Mouse (Mus musculus) NIH3T3 (cell line): Measurements from ENCODE around the gene Nfkbiz.
A peak's percentile ranks its signal among the peaks of the same experiment; 100 is the strongest.
"Not testable (repeated sequence)": the region's sequence is repeated elsewhere in the genome, so short reads cannot be mapped to it uniquely, and the experiment has no call there.

Experiments used
- DNase-seq: peaks from one replicate; pipeline ENCODE4 v3.0.0-alpha.2; 2012; ENCODE audit warnings: low read depth

The Nfkbiz gene

DNA sequence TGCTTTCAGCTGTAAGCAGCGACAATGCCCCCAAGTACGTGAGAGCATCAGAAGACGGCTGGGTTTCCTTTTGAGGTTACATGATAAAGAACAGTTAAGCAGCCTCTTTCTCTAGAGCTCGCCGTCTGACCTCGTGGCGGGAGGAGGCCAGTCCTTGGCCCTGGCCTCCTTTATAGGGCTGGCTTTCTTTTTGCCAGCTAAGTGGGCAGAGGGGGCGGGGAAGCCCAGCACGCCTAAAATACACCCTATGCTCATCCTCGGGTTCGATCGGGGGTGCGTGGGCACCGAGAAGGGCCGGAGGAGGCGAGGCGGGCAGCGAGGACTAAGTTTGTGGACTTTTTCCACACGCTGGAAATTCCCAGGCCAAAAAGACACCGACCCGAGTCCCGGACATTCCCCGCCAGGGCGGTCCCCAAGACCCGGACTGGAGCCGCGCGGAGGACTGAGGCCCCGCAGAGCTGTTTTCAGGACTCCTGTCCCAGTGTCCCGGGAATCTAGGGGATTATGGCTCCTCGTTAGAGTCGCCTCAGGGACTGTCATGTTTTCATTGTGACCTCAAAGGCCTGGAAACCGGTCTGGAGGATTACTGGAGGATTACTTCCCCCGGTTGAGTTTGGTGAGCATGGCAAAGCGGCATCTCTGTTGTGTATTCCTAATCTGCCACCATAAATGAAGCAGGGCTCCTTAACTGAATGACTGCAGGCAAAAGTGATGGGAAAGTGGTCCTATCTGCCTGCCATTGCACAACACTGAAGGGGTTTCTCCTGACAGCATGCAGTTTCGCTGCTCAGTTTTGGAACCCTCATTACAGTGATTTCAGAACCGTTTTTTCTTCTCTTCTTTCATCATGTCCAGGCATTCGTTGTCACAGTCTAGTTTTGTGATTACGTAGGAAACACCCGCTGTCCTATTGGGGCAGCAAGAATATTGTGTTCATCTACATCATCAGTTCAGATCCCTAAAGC is at the start of gene Nfkbiz:
TSS of gene Nfkbiz (minus strand) at position 390 of the 965 bp plus-strand sequence.
- peak; percentile 79 for DNase-seq

DNA sequence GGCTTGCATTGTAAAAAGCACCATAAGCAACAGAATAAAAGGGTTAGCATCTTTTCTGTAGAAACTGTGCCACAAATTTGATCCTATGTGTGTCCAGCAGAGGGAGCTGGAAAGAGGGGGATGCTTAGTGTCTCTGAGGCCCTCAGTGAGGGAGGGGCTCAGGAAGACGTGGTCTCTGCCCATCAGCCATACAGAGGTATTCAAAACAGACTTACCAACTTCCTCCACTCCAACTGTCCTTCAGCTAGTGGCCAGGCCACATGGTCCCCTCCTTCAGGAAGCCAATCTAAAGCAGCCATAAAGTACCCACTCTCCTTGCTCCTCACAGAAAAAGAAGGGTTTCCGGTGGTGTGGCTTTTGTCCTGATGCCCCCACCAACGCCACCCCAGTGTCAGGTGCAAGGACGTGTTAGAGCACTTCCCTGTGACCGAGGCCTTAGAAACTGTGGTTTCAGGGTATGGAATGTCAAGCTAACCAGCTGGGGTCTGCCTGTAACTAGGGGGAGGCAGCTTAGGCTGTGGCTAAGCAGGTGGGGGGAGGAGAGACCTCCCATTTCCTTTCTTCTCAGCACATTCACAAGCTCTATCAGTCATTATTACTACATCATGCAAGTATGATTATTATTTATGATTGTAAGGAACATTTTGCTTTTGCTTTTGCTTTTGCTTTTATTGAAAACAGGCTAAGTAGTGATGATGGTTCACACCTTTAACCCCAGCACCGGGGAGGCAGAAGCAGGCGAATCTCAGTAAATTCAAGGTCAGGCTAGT is 49.3 kb upstream of the Nfkbiz start:
- DNase-seq, result peak; percentile 35

DNA sequence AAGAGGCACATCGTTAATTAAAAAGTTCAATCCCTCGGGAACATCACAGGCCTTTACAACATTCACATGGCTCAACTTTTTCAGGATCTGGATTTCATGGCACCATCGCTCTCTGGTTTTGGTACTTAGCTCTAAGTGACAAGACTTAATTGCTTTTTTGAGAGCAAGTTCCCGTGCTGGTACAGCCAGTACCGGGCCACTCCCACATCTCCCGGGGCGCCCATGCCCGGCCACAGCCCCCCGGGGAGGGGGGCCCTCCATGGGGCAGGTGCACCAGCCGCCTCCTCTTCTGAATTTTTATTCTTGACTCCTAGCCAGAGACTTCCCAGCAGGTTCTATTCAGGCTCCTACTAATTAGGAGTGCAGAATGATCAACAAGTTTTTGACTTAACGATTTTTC is 45.5 kb upstream of the Nfkbiz start:
- DNase-seq, result no peak

DNA sequence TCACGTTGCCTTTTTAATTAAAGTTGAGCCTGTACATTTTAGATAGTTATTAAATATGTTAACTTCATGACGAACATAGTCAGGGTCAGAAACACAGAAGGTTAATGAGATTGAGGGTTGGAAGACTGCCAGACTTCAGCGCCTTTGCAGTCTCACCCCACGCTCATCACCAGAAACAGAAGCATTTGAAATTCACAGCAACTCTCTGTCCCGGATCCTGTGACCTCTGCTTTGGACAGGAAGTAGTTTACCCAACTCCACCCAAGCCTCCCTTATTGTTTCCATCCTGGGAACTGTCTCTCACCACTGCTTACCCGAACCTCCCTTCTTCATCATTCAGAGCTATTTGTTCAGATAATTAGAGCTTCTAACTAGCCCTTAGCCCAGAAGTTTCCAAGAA is 37.3 kb upstream of the Nfkbiz start:
- DNase-seq, result no peak

DNA sequence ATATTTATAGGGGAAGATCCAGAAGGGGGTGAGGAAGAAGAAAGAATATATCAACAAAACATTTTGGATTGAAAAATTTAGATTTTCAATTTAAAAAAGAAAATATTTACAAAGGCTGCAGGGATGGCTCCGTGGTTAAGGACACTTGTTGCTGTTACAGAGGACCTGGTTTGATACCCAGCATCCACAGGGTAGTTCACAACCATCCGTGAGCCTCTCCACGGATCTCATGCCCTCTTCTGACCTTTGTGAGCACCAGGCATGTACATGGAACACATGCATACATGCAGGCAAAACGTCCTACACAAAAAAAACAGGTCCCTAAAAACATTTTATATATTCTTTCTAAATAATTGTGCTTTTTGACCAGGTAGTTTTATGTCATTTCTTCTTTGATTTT is 25.1 kb upstream of the Nfkbiz start:
- DNase-seq, result no peak

DNA sequence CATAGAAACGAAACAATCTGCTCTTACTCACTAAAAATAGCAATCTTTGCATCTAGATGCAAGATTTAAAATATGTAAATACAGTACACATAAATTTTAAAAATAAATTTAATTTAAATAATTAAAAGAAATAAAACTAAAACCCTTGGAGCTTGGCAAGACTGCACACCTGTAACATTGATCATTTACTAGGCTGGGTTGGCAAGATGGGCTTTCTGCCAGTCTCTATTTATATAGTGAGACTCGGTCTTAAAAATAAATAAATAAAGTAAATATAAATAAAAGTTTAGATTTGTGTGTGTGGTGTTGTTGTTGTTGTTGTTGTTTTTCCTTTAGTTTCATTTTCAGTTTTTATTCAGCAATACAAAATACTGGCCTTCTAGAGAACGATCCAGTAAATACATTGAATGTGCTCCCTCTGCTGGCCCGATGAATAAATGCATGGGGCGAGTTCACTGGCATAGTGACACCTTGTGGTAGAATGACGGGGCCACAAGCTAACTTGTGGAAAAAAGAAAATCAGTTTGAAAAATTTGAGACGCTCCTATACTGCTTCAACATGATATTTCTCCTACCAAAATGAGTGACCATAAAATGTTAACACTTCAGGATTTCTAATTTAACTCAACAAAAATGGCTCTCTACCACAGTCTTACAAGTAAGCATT is 24.6 kb upstream of the Nfkbiz start:
- peak; percentile 85 for DNase-seq

DNA sequence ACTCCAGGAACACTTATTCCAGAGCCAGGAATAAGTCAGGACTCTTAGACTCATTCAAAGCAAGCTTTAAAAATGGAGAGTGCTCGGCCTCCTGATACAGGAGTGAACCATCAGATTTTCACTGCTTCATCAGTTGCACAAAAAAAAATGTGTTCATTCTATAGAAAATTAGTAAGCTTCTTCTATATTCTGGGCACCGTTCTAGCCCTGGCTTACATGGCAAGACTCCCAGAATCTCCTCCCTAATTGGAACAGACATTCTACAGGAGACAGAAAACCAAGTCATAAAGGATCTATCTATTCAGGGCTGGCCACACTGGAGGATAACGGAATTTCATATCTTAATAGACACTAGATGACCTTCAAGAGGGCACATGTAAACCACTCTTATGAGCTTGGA is 22.4 kb upstream of the Nfkbiz start:
- DNase-seq, result no peak

DNA sequence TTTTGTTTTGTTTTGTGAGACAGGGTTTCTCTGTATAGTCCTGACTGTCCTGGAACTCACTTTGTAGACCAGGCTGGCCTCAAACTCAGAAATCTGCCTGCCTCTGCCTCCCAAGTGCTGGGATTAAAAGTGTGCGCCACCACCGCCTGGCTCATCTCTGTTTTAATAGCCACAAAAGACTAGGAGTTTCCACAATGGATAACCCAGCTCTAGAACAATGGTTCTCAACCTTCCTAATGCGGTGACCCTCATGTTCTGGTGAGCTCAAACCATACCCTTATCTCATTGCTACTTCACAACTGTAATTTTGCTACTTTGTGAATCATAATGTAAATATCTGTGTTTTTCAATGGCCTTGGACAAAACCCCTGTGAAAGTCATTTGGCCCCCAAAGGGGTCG is 20.7 kb upstream of the Nfkbiz start:
- DNase-seq, result not testable (repeated sequence)

DNA sequence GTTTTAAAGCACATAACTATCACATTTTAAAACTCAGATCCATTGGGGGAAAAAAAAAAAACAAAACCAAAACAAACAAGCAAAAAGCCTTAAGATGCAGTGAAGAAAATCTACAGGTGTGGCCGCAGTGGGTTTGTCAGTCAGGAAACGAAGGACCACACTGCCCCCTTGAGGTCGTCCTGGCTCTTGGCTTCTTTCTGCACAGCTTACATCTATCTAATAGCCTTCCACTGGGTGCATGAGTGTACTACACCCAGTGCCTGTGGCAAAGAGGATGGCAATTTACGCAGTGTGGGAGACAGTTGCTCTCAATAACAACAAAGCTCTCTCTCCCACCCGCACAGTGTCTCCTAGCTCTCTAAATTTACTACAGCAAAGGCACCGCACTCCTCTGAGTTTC is 19.8 kb upstream of the Nfkbiz start:
- DNase-seq, result peak; percentile 78

DNA sequence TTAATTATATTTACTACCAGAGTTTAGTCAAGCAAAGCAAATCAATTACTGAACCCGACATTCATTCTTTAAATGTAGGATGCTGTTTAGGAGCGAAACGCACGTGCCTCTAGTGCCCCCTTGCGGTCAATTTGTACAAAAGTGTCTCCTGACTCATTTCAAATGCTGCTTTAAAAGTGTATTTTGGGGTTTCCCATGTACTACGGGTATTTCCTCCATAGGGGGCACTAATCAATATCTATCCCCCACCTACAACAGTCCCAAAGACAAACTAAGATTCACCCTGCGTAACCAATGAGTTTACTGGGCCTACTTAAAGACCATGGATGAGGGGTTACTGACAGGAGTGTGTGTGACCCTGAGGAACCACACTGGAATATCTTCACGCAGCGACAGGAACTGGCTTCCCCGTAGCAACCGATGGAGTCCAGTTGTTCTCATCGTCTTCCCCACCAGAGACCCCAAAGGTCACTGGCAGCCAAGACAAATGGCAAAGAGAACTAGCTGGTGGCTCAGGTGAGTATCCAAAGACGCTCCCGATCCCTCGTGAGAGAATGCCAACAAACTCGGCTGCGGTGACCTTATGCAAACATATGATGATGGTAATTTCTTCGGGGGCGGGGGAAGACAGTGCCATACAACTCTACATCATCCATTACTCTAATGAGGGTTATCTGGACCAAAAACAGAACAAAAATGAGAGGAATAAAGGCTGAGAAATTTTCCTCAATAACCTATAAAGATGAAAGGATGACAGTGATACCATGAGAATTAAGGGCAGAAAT is 14.4 kb upstream of the Nfkbiz start:
- DNase-seq, result peak; percentile 93

DNA sequence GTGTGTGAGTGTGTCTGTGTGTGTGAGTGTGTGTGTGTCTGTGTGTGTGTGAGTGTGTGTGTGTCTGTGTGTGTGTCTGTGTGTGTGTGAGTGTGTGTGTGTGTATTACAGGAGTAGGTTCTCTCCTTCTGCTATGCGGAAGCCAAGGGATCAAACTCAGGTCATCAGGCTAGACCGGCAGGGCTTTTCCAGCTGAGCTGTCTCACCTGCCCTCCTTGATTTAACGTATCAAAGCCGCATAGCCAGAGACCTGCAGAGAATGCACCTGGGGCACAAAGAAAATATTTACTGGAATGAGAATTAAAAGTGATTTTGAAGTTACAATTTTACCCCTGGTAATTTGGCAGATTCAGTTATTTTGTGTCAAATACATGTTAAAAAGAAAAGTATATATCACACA is 13.8 kb upstream of the Nfkbiz start:
- no peak for DNase-seq

DNA sequence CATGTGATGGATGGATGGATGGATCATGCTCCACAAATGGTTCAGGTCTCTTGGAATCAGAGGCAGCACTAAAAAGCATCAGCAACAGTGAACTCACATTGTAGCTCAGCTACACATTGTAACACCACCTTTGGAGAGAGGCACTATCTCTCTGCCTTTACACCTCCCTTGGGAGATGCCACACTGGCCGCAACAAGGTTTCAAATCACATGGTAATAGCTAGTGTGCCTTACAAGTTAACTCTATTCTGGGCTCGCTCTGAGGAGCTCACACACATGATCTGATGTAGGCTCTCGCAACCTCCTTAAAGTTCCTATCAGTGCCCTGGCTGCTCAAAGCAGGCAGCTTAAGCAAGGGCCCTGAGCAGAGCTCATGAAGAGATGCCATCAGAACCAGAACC is 11.8 kb upstream of the Nfkbiz start:
- no peak for DNase-seq

DNA sequence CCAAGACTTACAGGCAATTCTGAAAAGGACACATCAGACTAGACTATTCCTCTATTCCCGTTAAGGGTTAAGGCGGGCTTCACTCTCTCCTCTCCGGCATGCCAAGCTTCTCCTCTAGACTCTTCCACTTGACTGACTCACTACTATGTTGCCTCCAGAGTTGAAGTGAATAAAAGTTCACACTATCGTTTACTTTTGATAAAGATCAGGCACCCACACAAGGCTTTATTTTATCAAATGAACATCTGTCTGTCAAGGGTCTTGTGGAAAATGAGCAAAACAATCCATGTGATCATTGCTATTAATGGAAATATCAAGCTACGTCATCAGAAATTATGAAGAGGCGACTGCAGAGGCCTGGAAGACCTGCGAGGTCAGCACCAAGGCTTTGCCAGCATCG is 9.0 kb upstream of the Nfkbiz start:
- no peak for DNase-seq

DNA sequence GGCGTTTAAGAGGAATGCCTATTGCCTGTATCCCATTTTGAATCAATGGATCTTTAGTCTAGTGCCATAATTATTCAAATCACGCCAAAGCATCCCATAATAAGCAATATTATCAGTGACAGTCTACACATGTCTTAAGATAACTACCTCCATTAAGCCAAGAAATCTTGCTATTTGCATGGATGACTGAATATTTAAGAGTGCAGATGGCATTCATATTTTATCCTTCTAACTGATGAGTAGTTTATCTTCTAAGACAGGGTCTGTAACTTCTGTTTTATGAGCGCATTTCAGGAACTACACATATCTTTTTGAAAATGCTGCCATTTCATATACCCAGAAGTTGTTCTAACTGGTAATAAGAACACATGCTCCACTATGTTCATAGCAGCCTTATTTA is 6.1 kb upstream of the Nfkbiz start:
- no peak for DNase-seq

DNA sequence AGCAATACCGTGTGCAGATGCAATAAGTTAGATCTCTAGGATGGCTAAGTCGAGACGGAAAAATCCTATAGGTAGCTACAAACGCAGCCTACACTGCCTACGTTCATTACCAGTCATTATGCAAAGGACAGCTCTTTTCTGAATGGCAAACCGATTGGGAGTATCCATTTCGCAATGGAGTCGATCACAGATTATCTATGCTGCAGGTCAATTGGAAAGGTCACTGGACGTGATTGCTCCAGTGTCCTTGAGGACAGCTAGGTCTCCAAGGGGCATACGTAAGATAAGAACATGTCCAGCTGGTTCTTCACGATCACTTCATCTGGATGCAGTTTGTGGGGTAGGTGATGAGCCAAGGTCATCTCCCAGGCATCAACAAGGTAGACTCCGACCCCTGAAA is 5.2 kb upstream of the Nfkbiz start:
- no peak for DNase-seq

DNA sequence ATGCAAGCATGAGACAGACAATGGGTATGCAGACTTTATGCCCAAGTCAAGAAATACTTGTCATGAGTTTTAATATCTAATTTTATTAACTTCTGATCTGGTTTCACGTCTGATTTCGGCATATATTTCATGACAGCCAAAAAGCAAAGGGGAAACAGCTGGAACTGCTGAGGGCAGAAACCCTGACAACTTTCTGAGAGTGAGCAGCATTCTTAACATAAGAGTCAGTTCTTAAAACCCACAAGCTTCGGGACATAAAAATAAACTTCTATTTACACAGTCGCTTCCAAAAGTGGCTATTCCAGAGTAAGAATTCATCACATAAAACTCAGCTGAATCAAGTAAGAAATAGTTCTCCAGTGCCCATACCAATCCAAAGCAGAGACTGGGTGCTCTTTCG is 4.4 kb upstream of the Nfkbiz start:
- peak; percentile 73 for DNase-seq

DNA sequence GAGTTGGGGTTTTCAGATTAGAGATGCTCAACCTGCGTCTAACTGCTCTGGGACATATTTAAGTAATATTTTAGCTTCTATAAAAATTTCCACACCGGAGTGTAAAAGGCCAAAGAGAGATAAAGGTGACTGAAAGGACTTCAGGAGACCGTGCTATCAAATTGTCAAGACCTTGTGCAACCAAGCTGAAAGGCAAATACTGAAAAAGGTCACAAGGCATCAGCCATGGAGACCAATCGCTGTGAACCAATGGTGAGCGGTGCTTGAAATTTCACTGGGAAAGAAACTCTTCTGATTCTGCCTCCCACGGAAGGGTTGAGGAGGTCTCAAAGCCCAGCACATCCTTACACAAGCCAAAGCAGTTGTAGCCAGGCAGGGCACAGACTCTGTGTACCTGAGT is 2.8 kb upstream of the Nfkbiz start:
- no peak for DNase-seq

DNA sequence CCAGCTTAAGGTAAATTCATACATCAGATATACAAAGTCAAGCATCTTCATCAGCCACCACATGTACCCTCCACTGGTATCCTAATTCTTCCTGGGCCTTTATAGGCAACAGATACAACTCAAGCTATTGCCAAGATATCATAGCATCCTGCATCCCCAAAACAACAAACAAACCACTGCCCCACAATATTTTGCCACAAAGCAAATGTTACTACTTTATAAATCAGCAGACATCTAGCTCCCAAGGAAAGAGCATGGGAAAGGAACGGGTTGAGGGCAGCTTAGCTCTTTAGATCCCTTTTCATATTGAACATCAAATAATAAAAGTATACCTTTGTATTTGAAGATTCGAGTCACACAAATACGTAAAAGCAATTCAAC is 580 bp downstream of the Nfkbiz start:
- DNase-seq, result no peak

DNA sequence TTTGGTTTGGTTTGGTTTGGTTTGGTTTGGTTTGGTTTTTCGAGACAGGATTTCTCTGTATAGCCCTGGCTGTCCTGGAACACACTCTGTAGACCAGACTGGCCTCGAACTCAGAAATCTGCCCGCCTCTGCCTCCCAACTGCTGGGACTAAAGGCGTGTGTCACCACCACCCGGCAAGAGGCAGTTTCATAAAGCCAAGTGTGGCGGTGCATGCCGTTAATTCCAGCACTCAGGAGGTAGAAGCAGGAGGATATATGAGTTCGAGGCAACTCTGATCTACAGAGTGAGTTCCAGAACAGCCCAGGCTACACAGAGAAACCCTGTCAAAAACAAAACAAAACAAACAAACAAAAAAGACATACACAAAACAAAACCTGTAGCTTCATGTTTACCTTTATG is 1.0 kb downstream of the Nfkbiz start:
- not testable (repeated sequence) for DNase-seq

DNA sequence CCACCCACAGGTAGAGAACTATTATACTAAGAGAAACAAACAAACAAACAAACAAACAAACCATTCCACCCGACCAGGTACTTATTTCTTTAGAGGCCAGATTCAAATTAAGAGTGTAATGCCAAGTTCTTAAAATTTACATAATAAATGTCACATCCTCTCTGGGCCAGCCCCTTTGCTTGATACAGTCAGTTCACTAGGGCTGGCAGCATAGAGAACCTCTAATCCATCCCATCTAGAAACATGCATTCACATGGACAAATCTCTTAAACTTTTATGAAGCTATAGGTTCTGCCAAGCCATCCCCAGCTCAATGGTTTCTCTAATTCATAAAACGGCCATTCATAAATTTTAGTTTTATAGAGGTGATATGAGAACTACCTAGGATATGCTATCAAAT is 1.5 kb downstream of the Nfkbiz start:
- no peak for DNase-seq

DNA sequence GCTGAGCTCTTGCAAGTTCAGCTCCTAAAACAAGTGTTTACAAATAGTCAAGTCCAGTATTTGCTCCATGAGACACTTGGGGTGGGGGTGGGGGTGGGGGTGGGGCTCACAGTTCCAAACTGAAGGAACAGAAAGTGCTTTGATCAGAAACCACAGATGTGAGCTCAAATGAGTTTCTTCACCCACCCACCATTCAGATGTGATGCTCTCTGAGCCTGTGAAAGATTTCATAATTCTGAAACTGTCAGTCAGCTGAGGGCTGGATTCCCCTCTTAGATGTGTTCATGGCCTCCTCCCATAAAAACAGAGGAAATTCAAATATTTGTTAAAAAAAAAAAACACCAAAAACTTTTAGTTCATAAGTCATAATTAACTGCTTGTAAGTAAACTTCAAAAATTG is 2.9 kb downstream of the Nfkbiz start:
- DNase-seq, result no peak

DNA sequence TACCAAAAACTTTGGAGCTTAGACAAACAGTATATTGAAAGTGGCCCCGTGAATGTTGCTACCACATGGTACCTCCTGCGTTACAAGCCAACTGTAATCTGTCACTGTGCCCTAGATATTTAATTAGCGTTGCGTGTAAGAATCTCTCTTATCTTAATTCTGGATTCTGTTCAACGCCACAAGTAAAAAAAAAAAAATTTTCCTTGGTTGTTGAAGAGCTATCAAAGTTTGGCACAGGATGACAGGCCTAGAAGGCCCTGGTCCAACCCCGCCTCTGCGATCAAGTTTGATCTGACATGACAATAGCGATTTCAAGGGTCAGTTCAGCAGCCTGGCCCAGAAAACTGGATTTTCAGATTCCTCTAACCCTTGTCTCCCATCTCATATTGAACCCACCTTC is 6.1 kb downstream of the Nfkbiz start:
- no peak for DNase-seq
